Mouse (Mus musculus) gastrocnemius, postnatal 25 days (tissue): Measurements from ENCODE around the gene Slc27a3. TPM values are rescaled to one million over a fixed set of nuclear protein-coding genes. Genes with fewer than 3 reads are reported as not detected.

Source experiments
- DNase-seq: peaks from one replicate; pipeline ENCODE4 v3.0.0; 2022
- long read RNA-seq, 2 experiments: library from polyadenylated mRNA; stranded (forward); transcript quantifications; one replicate each; pipeline ENCODE4 v2.0.0; 2021
- total RNA-seq, 2 experiments: library from RNA; stranded (reverse); gene quantifications; 1 replicate in 1 of 2; 2 replicates in 1 of 2; pipeline ENCODE4 v1.2.3; 2021

Slc27a3 gene
- total RNA-seq, result 1 to 10 TPM; 1.5 to 1.7 TPM
- long read RNA-seq, experiment 1, result 0 reads
- long read RNA-seq, experiment 2, partial matches to known transcripts, result 0 of 1 reads
- long read RNA-seq, experiment 2, other reads (novel, unspliced or antisense), result 0 of 1 reads

GRCm38 (mm10) chr3:90389511-90390490 lies at the start of gene Slc27a3:
TSS of gene Slc27a3 (minus strand) at chr3:90389938.
- peak; percentile 51 for DNase-seq

- no peak for DNase-seq
These were observed 47.4 kb upstream of the Slc27a3 start for GRCm38 (mm10) chr3:90437131-90437530.

- no peak for DNase-seq
These were observed 44.5 kb upstream of the Slc27a3 start for GRCm38 (mm10) chr3:90434073-90434730.

- DNase-seq, result peak; percentile 100
These were observed 43.8 kb upstream of the Slc27a3 start, which contains the start of gene Ints3 for GRCm38 (mm10) chr3:90433381-90434020. TSS of gene Ints3 (minus strand) at chr3:90433622.

- DNase-seq, result peak; percentile 46
These were observed 43.1 kb upstream of the Slc27a3 start for GRCm38 (mm10) chr3:90432811-90433219.

GRCm38 (mm10) chr3:90432348-90432747 lies 42.6 kb upstream of the Slc27a3 start:
- no peak for DNase-seq

- no peak for DNase-seq
These were observed 39.8 kb upstream of the Slc27a3 start for GRCm38 (mm10) chr3:90429576-90429975.

- DNase-seq, result no peak
These were observed 38.4 kb upstream of the Slc27a3 start for GRCm38 (mm10) chr3:90428186-90428585.

- DNase-seq, result no peak
These were observed 37.8 kb upstream of the Slc27a3 start for GRCm38 (mm10) chr3:90427574-90427973.

GRCm38 (mm10) chr3:90425499-90425898 lies 35.8 kb upstream of the Slc27a3 start:
- no peak for DNase-seq

GRCm38 (mm10) chr3:90423549-90423948 lies 33.8 kb upstream of the Slc27a3 start:
- no peak for DNase-seq

- DNase-seq, result no peak
These were observed 31.0 kb upstream of the Slc27a3 start for GRCm38 (mm10) chr3:90420696-90421095.

- DNase-seq, result no peak
These were observed 23.3 kb upstream of the Slc27a3 start for GRCm38 (mm10) chr3:90413011-90413396.

- DNase-seq, result peak; percentile 51
These were observed 22.7 kb upstream of the Slc27a3 start for GRCm38 (mm10) chr3:90412312-90413010.

GRCm38 (mm10) chr3:90408721-90409120 lies 19.0 kb upstream of the Slc27a3 start:
- no peak for DNase-seq

GRCm38 (mm10) chr3:90406414-90406813 lies 16.7 kb upstream of the Slc27a3 start:
- no peak for DNase-seq

GRCm38 (mm10) chr3:90404609-90405008 lies 14.9 kb upstream of the Slc27a3 start:
- no peak for DNase-seq

- no peak for DNase-seq
These were observed 14.4 kb upstream of the Slc27a3 start for GRCm38 (mm10) chr3:90404121-90404520.

GRCm38 (mm10) chr3:90400993-90401392 lies 11.3 kb upstream of the Slc27a3 start:
- DNase-seq, result no peak

GRCm38 (mm10) chr3:90395629-90396028 lies 5.9 kb upstream of the Slc27a3 start:
- no peak for DNase-seq

GRCm38 (mm10) chr3:90392661-90393060 lies 2.9 kb upstream of the Slc27a3 start:
- peak; percentile 69 for DNase-seq

- no peak for DNase-seq
These were observed 2.2 kb upstream of the Slc27a3 start for GRCm38 (mm10) chr3:90391941-90392340.
